Mouse (Mus musculus): ENCODE results near the gene Cryzl2.
A peak's percentile ranks its signal among the peaks of the same experiment; 100 is the strongest.

The Cryzl2 gene

GRCm38 (mm10) chr1:157525692-157526354 is 67.4 kb downstream of the Cryzl2 start:
- DNase-seq (ENCODE audit: low read depth, low spot score) = no peak

DNA sequence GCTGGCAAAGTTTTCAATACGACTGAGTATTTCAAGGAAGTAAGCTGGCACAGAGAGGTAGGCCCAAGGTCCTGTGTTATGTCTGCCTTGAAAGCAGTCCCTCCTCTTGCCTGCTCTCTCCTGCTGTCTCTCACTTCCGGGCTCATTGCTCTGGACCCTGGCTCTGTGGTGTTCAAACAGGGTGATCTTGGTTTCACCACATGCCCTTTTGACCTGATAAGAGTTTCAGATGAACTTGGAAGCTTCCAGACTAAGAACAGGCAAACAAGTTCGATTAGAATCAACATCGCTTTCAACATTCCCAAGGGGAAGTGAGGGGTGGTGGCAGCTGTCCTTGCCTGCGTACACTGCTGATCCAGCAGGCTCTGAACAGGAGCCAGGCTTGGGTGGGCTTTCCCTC is 68.2 kb downstream of the Cryzl2 start:
- no peak for DNase-seq (ENCODE audit: low read depth, low spot score)

DNA sequence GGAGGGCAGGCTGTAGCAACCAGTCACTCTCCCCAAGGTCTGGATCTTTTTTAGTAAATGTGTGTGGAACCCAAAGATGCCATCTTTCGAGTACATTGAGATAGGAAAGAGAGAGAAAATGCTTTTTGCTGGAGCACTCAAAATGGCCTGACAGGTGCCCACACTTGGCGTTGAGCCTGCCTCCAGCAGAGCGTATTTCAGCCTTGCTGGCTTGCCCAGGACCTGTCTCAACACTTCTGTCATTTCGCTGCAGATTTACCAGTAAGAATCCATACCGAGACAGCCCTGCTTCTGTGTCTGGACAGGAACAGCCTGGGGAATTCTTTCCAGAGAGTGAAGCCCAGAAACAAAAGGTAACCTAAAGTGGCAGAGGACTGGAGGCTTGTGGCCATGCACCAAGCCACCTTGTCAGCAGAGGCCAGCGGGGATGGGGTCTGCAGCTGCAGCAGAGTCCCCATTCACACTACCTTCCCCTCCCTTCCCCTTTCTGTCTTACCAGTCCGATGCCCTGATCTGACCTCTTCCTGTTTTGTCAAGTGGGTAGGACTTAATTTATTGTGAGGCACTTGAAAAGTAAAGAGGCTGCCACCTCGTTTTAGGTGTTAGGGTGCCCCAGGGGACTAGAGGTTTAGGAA is 74.6 kb downstream of the Cryzl2 start:
- no peak for DNase-seq (ENCODE audit: low read depth, low spot score)

- no peak for DNase-seq (ENCODE audit: low read depth, low spot score)
Observed at GRCm38 (mm10) chr1:157535571-157535970, 77.2 kb downstream of the Cryzl2 start.

DNA sequence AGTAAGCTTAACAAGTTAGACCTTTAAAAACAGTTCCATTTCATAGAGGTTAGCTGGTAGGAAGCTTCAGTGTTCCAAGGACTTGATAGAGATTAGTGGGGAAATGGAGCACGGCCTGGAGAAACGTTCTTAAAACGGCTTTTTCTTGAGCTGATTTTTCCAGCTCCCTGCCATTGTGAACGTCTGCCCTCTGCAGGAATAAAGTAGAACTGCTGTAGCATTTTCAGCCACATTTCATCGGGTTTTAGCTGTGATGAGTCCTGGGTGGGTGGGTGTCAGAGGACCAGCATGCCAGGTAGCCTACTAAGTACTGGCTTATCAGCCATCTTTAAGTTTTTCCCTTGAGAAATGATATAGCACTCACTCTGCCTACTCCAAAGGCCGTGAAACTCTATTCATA is 78.1 kb downstream of the Cryzl2 start:
- DNase-seq (ENCODE audit: low read depth, low spot score) = peak; percentile 32

DNA sequence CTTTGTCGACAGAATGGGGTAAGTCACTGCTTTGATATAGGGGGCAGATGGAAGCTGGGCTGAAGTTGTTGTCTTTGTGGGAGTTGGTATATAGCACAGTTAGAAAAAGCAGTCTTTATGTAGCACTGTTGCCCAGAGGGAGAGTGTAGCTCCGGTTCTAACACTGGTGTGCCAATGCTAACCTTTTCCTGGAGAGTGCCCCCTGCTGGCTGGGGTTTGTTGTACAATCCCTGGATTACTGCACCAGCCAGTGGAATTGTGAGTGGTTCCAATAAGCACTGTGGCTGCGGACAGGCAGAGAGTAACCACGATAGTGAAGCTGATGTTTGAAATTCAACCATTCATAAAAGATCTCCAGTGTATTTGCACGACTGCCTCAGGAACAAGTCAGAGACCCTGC is 79.3 kb downstream of the Cryzl2 start:
- no peak for DNase-seq (ENCODE audit: low read depth, low spot score)
